Mouse (Mus musculus): ENCODE data around the gene Kcnma1.

Kcnma1 gene

GRCm38 (mm10) chr14:23529720-23530119 lies 484.6 kb downstream of the Kcnma1 start:
- DNase-seq (ENCODE audit: low spot score in 2 of 2): peak; percentile 59 to 60

GRCm38 (mm10) chr14:23529229-23529628 lies 485.1 kb downstream of the Kcnma1 start:
- no peak for DNase-seq (ENCODE audit: low spot score in 2 of 2)

DNA sequence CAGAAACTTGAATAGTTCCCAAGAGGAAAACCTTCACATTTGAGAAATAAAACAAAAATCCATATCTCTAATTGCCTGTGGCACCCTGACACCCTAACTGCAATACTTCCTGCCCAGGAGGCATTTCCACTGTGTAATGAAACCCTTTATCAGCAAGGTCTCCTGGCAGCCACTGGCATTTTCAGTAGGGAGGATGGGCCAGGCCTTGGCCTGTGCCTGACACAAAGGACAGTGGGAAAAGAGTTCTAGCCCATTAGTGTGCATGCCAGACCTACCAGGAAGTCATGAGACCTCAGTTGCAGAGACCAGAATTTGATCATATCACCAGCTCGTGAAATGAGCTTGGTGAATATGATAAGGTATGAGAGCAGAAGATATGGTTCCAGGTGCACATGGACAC lies 488.4 kb downstream of the Kcnma1 start:
- no peak for DNase-seq (ENCODE audit: low spot score in 2 of 2)

- DNase-seq (ENCODE audit: low spot score in 2 of 2): no peak
Measured at GRCm38 (mm10) chr14:23523825-23524491, 490.3 kb downstream of the Kcnma1 start.

DNA sequence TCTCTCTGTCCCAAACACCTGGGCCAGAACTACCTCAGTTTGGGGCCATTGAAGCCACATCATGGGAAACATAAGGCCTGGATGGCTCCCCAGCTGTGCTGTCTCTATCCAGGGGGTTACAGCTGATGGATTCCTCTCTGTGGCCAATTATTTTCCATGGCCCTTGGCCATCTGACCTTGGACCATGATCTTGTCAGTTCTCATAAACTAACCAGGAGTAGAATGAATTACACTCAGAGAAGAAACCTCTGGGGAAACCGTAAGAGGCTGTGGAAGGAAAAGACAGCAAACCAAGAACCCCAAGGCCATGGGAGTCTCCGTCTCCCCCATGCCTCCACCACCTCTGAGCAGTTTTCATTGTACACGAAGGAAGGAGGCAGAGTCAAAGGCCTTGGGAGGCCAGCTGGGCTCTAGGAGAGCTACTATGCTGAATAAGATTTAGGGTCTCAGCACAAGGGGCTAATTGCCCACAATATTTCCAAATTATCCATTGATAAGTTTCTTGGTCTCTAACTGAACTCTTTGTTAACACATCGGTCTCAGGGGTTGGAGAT lies 491.6 kb downstream of the Kcnma1 start:
- peak in 1 of 2 experiments; percentile 7 for DNase-seq (ENCODE audit: low spot score in 2 of 2)

DNA sequence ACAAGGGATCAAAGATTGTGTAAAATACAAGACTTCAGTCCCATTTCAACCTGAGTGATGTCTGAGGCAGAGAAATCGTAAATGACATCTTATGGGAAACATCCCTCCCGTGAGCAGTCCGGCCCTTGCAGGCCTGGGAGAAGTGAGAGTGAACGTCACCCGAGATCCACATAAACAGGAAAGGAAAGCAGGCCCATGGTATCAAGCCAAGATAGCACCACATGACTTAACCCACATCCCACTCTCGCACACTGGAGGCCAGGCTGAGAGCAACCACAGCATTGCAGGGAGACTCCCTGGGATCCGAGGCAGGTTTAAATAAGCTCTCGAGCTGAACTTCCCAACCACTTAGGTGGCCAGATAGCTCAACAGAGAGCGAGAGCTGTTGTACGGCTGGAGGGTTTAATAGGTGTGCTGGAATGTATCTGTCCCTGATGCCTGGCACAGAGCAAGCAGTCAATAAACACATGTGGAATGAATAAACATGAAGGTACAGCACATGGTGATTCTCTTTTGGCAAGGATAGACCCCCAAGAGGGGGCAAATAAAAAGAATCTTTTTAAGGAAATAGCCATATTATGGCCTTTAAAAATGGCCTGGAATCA lies 493.1 kb downstream of the Kcnma1 start:
- DNase-seq (ENCODE audit: low spot score in 2 of 2): no peak

GRCm38 (mm10) chr14:23517374-23517773 lies 496.9 kb downstream of the Kcnma1 start:
- DNase-seq (ENCODE audit: low spot score in 2 of 2): no peak

- DNase-seq (ENCODE audit: low spot score in 2 of 2): no peak
Measured at GRCm38 (mm10) chr14:23509792-23510191, 504.5 kb downstream of the Kcnma1 start.

DNA sequence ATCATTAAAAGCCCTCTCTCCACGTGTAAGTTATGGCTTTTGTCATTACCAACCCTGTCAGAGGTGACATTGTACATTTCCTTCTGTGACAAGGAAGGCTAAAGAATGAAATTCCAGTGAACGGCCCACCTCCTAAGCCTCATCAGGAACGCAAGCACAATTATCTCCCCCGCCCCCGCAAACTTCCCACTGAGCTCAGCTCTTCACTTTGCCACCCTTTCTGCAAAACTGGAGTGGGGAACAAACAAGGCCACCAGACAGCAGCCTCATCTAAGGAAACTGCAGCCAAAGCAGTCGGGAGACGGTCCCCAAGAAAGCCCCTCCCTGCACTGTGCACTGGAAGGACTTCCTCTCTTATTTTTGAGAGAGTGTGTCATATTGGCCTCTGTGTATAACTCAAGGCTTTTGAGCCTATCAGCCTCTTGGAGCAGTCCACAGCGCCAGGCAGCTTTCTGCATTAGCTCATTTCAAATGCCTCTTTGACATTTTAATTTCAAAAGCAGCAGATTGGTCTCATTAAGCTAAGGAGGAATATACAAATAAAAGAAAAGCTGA lies 512.0 kb downstream of the Kcnma1 start:
- DNase-seq (ENCODE audit: low spot score in 2 of 2): no peak

DNA sequence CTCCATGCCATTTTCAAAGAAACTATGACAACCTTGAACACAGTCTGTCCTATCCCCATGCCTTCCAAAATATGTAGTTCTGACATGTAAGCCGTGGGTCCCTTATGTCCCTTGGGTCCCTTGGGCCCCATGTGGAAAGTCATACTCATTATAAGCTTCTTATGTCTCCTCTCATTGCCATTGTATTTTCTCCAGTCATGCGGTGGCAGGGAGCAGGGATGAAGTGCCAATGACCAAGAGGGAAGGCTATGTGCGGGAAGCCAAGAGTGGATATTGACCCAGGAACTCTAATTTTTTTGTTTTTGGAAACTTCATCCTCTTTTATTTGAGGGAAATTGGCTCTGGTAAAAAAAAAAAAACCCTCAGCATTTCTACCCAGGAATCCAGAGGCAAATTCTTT lies 517.5 kb downstream of the Kcnma1 start:
- no peak for DNase-seq (ENCODE audit: low spot score in 2 of 2)

GRCm38 (mm10) chr14:23496236-23496740 lies 518.0 kb downstream of the Kcnma1 start:
- DNase-seq (ENCODE audit: low spot score in 2 of 2): peak in 1 of 2 experiments; percentile 60

GRCm38 (mm10) chr14:23494496-23494800 lies 519.8 kb downstream of the Kcnma1 start:
- DNase-seq (ENCODE audit: low spot score in 2 of 2): peak; percentile 28 to 60

DNA sequence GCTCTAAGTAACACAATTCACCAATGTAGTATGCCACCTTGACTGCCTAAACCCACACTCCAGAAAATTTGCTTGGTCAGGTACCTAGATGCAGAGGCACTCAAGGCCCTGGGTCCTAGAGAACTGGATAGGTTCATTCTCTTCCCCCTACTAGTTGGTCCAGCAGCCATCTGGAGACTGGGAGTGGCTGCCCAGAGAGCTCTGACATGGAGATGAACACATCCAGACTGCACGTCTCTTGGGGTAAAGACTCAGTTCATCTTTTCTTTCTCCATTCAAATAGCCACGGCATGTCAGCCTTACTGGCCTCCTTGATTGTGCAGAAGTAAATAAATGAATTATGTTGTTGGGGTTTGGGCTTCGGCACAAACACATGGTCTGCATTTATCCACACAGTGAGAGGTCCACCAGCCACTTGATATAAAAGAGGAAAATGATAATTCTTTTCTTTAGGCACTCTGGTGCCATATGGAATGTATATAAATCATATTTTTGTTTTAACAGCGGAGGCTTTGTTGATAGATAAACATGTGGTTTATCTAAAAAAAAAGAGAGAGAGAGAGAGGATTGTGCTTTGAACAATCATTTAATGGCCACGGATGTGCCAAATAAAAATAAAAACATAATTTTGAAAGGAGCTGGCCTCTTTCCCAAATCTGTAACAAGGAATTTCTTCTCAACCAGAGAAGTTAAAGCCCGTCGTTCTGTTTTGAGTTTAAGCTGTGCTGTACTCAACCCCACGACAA lies 520.4 kb downstream of the Kcnma1 start:
- DNase-seq (ENCODE audit: low spot score in 2 of 2): no peak

GRCm38 (mm10) chr14:23492581-23493360 lies 521.5 kb downstream of the Kcnma1 start:
- DNase-seq (ENCODE audit: low spot score in 2 of 2): no peak

DNA sequence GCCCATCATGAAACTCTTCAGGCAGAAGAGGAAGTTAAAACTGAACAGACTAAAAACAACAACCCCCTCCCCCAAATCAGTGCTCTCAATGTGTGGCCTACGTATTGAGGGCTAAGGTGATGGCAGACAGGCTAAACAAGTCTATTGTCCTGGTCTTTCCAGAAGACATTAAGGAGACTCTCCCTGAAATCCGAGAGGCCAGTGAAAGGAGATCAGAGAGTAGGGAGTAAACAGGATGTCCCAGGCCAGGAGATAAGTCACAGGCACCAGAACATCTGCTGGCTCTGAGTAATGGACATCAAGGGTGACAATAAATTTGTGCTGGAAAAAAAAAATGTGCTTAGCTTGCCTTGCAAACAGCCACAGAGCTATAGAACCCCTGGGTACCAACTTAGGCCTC lies 522.9 kb downstream of the Kcnma1 start:
- DNase-seq (ENCODE audit: low spot score in 2 of 2): no peak

GRCm38 (mm10) chr14:23486687-23487086 lies 527.6 kb downstream of the Kcnma1 start:
- no peak for DNase-seq (ENCODE audit: low spot score in 2 of 2)

GRCm38 (mm10) chr14:23485802-23486500 lies 528.3 kb downstream of the Kcnma1 start:
- no peak for DNase-seq (ENCODE audit: low spot score in 2 of 2)

DNA sequence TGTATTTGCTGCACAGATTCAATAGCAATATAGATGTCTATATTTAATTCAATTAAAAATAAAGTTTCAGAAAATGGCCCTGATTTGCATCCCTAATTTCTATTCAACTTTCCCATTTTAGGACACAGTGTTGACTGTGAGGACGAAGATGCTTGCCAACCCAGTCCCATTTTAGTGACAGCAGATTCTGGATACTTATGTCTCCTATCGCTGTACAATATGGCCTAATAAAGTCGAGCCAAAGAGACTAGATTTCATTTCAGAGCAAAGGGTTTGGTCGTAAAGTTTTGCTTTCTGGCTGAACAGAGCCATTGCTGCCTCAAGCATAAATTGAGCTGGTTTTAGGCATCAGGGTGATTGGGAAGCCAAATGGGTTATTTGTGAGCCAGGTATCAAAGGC lies 539.2 kb downstream of the Kcnma1 start:
- DNase-seq (ENCODE audit: low spot score in 2 of 2): no peak

DNA sequence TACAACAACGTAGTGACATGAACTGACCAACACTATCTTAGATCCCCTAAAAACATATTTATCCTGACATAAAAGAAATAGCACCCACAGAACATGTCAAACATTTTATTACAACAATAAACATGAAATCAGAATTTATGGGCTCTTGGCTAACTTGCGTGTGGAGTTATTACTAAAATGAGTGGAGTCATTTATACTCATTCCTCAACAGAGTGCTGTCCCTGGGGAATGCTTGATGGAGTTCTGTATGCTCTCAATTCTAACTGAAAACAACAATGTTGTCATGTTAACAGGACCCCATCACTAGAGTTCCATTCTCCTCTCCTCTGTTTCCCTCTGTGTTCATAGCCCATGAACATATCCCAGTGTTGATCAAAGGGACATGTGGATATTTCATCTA lies 544.2 kb downstream of the Kcnma1 start:
- DNase-seq (ENCODE audit: low spot score in 2 of 2): no peak

DNA sequence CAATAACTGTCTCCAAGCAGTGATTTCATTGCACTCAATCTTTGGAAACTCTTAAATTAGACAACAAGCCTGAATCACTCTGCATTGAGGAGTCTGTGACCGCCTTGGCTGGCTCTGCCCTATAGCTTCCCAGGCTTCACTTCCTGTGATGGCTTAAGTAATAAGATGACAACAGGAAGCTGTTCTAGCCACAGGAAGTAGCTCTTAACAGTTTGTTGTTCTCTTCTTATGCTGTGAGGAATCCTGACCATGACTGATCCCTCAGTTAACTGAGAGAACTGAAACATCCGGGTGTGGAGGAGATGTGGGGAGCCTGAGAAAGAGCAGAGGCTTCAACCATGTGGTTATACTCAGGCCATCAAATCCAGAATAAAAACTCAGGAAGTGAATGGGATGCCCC lies 549.2 kb downstream of the Kcnma1 start:
- no peak for DNase-seq (ENCODE audit: low spot score in 2 of 2)

- no peak for DNase-seq (ENCODE audit: low spot score in 2 of 2)
Measured at GRCm38 (mm10) chr14:23458560-23458959, 555.7 kb downstream of the Kcnma1 start.
